ENCODE assay signal across 22 mouse cellular contexts in the genomic region with DNA sequence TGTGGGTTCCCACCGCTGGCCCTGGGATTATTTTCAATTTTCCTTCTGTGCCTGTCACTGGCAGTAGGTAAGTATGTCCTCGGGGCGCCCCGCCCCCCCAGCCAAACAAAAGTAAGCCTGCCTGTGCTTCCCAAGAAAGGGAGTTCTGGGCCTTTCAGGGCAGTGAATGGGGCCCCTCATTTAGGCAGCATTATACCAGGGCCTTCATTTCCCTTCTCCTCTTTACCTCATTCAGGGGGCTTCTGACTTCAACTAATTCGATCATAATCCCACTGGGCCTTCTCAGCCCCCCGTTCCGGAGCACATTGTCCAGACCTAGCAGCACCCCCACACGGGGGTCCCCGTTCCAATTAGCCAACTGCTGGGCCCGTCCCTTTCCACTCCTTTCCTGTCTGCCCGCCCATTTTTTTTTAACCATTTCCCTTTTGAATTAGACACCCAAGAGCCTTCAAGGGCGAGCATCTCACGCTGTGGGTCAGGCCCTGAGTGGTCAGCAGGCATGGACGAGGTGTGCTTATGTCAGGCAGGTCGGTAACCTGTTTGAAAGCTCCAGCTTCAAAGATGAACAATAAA.
DNase-seq lines count a peak whose midpoint lies in the region; ATAC-seq and TF ChIP-seq lines count a peak whose summit lies in the region.
"Had no signal": no experiment of that assay in that cellular context is flagged by ENCODE, and none has a peak within 500 bp of the region (broad histone marks: within the 10 kb centered on the region; RNA-seq: fewer than 3 reads in every experiment).

No protein-coding gene starts in this region.

- no peak for TF ChIP-seq CTCF in heart, adult 2 months (IDR thresholded peaks at IDR 0.05)

- H3K9ac ChIP-seq in heart, adult 2 months (ENCODE audit: low read depth, low read length): no peak overlapping the region
- H3K9ac ChIP-seq in midbrain, embryonic 11.5 days (ENCODE audit: low read length): no peak overlapping the region
- no peak overlapping the region for H3K9ac ChIP-seq in midbrain, embryonic 14.5 days (replicated peaks; ENCODE audit: low read length)
- H3K9ac ChIP-seq in forebrain, embryonic 15.5 days (replicated peaks): no peak overlapping the region
- H3K9ac ChIP-seq in stomach, embryonic 16.5 days (ENCODE audit: low read length): peak overlapping the region; percentile 24; the same call in 1 of the 2 replicates
- H3K9ac ChIP-seq: embryonic facial prominence, embryonic 15.5 days; heart, embryonic 12.5 days; liver, postnatal 0 days had no signal

- H3K36me3 ChIP-seq in heart, embryonic 10.5 days: no peaks in the 10 kb centered on the region
- H3K36me3 ChIP-seq in heart, adult 2 months (ENCODE audit: control insufficient read depth, insufficient read depth, low read length): no peaks in the 10 kb centered on the region
- H3K36me3 ChIP-seq in midbrain, embryonic 11.5 days (ENCODE audit: control insufficient read depth, insufficient read depth, low read length): no peaks in the 10 kb centered on the region
- no peaks in the 10 kb centered on the region for H3K36me3 ChIP-seq in midbrain, embryonic 14.5 days (ENCODE audit: control insufficient read depth, insufficient read depth, low read length)
- H3K36me3 ChIP-seq in forebrain, embryonic 15.5 days: no peaks in the 10 kb centered on the region
- H3K36me3 ChIP-seq in stomach, embryonic 16.5 days (ENCODE audit: control insufficient read depth, insufficient read depth, low read length): no peaks in the 10 kb centered on the region
- H3K36me3 ChIP-seq: embryonic facial prominence, embryonic 15.5 days; heart, embryonic 12.5 days had no signal

- TF ChIP-seq EP300 in heart, adult 2 months (IDR thresholded peaks at IDR 0.05; ENCODE audit: insufficient read depth, low read depth, low read length): no peak

- H3K27ac ChIP-seq in heart, embryonic 10.5 days: peak overlapping the region; percentile 37; the same call in 1 of the 2 replicates
- no peak overlapping the region for H3K27ac ChIP-seq in heart, adult 2 months
- H3K27ac ChIP-seq in midbrain, embryonic 11.5 days (ENCODE audit: low read depth, low read length): no peak overlapping the region
- no peak overlapping the region for H3K27ac ChIP-seq in midbrain, embryonic 14.5 days (replicated peaks; ENCODE audit: low read depth, low read length)
- H3K27ac ChIP-seq in forebrain, embryonic 15.5 days (replicated peaks): peak overlapping the region; percentile 67
- peak overlapping the region; percentile 69 for H3K27ac ChIP-seq in stomach, embryonic 16.5 days (ENCODE audit: low read length)
- H3K27ac ChIP-seq: embryonic facial prominence, embryonic 15.5 days had no signal

- H3K4me2 ChIP-seq in midbrain, embryonic 11.5 days: peak overlapping the region; percentile 7; the same call in 1 of the 2 replicates
- H3K4me2 ChIP-seq in midbrain, embryonic 14.5 days (ENCODE audit: low read length): no peak overlapping the region
- peak overlapping the region; percentile 5; the same call in 1 of the 2 replicates for H3K4me2 ChIP-seq in forebrain, embryonic 15.5 days (replicated peaks)
- H3K4me2 ChIP-seq in stomach, embryonic 16.5 days (ENCODE audit: low read depth, low read length): no peak overlapping the region
- H3K4me2 ChIP-seq: embryonic facial prominence, embryonic 15.5 days; heart, embryonic 12.5 days had no signal

- H3K4me1 ChIP-seq in heart, embryonic 10.5 days: peaks cover 86% of the 10 kb centered on the region
- H3K4me1 ChIP-seq in heart, adult 2 months (ENCODE audit: control insufficient read depth, insufficient read depth, low read length): no peaks in the 10 kb centered on the region
- H3K4me1 ChIP-seq in midbrain, embryonic 11.5 days (ENCODE audit: control insufficient read depth, insufficient read depth, low read length): peaks cover 34% of the 10 kb centered on the region
- H3K4me1 ChIP-seq in midbrain, embryonic 14.5 days (ENCODE audit: control insufficient read depth, insufficient read depth, low read length): peaks cover 32% of the 10 kb centered on the region
- peaks cover 46% of the 10 kb centered on the region for H3K4me1 ChIP-seq in forebrain, embryonic 15.5 days
- peaks cover 26% of the 10 kb centered on the region for H3K4me1 ChIP-seq in stomach, embryonic 16.5 days (ENCODE audit: control insufficient read depth, insufficient read depth, low read length)
- H3K4me1 ChIP-seq: megakaryocyte, embryonic 14.5 days had no signal

- 0 out of 2 replicates have a peak, but pooled peaks have one; percentile 14 for ATAC-seq in midbrain, embryonic 11.5 days (ENCODE audit: low FRiP score)
- no peak for ATAC-seq in midbrain, embryonic 14.5 days (ENCODE audit: low FRiP score, low TSS enrichment)
- ATAC-seq in forebrain, embryonic 15.5 days (replicated peaks): peak; percentile 53; the same call in 1 of the 2 replicates
- no peak for ATAC-seq in stomach, embryonic 16.5 days (ENCODE audit: insufficient read depth, low FRiP score)
- ATAC-seq: CD4-positive, CD25-positive, alpha-beta regulatory T cell, adult 4 months; liver, postnatal 0 days; Patski had no signal

- H3K4me3 ChIP-seq in heart, embryonic 10.5 days: no peak overlapping the region
- H3K4me3 ChIP-seq in heart, adult 2 months: no peak overlapping the region
- H3K4me3 ChIP-seq in midbrain, embryonic 11.5 days (ENCODE audit: low read depth, low read length): no peak overlapping the region
- no peak overlapping the region for H3K4me3 ChIP-seq in midbrain, embryonic 14.5 days (replicated peaks; ENCODE audit: low read depth, low read length)
- no peak overlapping the region for H3K4me3 ChIP-seq in forebrain, embryonic 15.5 days
- no peak overlapping the region for H3K4me3 ChIP-seq in stomach, embryonic 16.5 days (replicated peaks; ENCODE audit: low read length)
- H3K4me3 ChIP-seq: embryonic facial prominence, embryonic 15.5 days; heart, embryonic 12.5 days; megakaryocyte, embryonic 14.5 days had no signal

- DNase-seq in heart, embryonic 10.5 days (ENCODE audit: low spot score): no peak
- DNase-seq in heart, adult 2 months: no peak
- DNase-seq in midbrain, embryonic 11.5 days (ENCODE audit: low spot score, missing footprints): peak; percentile 91
- no peak for DNase-seq in midbrain, embryonic 14.5 days
- no peak for DNase-seq in lung, postnatal 25 days (ENCODE audit: low spot score)
- no peak for DNase-seq in kidney, adult 18-20 months
- DNase-seq: adrenal gland, adult 8-10 months; cerebellum, adult 11 months; cerebellum, postnatal 10 days; kidney, adult 9 months; kidney, postnatal 25 days; liver, postnatal 0 days; lung, postnatal 10 days; right cerebral cortex, postnatal 4 days; thymus, adult 18-20 months had no signal

- H3K79me2 ChIP-seq in heart, adult 2 months (replicated peaks; ENCODE audit: control insufficient read depth, insufficient read depth, low read length): no peaks in the 10 kb centered on the region

- intact Hi-C loops in heart, adult 2 months (cut with DNase I): no loop called here

- no peak for TF ChIP-seq POLR2A in heart, adult 2 months (IDR thresholded peaks at IDR 0.05; ENCODE audit: insufficient read depth, low read depth, low read length)

- 64% methylated on average over 15 of the region's 15 CpGs for WGBS in heart, embryonic 10.5 days
- 72% methylated on average over 15 of the region's 15 CpGs for WGBS in heart, adult 2 months
- WGBS in midbrain, embryonic 11.5 days: 24% methylated on average over 15 of the region's 15 CpGs
- WGBS in midbrain, embryonic 14.5 days: 18% methylated on average over 15 of the region's 15 CpGs
- WGBS in forebrain, embryonic 15.5 days: 4% methylated on average over 15 of the region's 15 CpGs
- WGBS in stomach, embryonic 16.5 days: 55% methylated on average over 15 of the region's 15 CpGs

- H3K27me3 ChIP-seq in heart, embryonic 10.5 days (ENCODE audit: insufficient read depth, poor library complexity, severe bottlenecking): peaks cover 44% of the 10 kb centered on the region
- H3K27me3 ChIP-seq in heart, adult 2 months (ENCODE audit: control insufficient read depth, insufficient read depth, low read length): no peaks in the 10 kb centered on the region
- H3K27me3 ChIP-seq in midbrain, embryonic 11.5 days (ENCODE audit: control insufficient read depth, insufficient read depth, low read length): peaks cover 56% of the 10 kb centered on the region
- peaks cover 18% of the 10 kb centered on the region; the same call in 1 of the 2 replicates for H3K27me3 ChIP-seq in midbrain, embryonic 14.5 days (ENCODE audit: control insufficient read depth, insufficient read depth, low read length)
- peaks cover 3% of the 10 kb centered on the region; the same call in 1 of the 2 replicates for H3K27me3 ChIP-seq in forebrain, embryonic 15.5 days
- no peaks in the 10 kb centered on the region for H3K27me3 ChIP-seq in stomach, embryonic 16.5 days (ENCODE audit: control insufficient read depth, insufficient read depth, low read length)
- H3K27me3 ChIP-seq: embryonic facial prominence, embryonic 15.5 days; Patski had no signal

- no peaks in the 10 kb centered on the region for H3K9me3 ChIP-seq in heart, embryonic 10.5 days
- no peaks in the 10 kb centered on the region for H3K9me3 ChIP-seq in midbrain, embryonic 11.5 days (ENCODE audit: control insufficient read depth, low read length)
- no peaks in the 10 kb centered on the region for H3K9me3 ChIP-seq in midbrain, embryonic 14.5 days (ENCODE audit: control insufficient read depth, low read length)
- H3K9me3 ChIP-seq in forebrain, embryonic 15.5 days: no peaks in the 10 kb centered on the region
- no peaks in the 10 kb centered on the region for H3K9me3 ChIP-seq in stomach, embryonic 16.5 days (replicated peaks; ENCODE audit: control insufficient read depth, low read length)
- H3K9me3 ChIP-seq: embryonic facial prominence, embryonic 15.5 days; heart, embryonic 12.5 days; megakaryocyte, embryonic 14.5 days had no signal

Comparison
In these comparisons a context has a peak if more than half of its experiments do, and no peak if none do; other contexts are left out.
1. H3K27ac ChIP-seq: peak in heart, embryonic 10.5 days (single experiment), forebrain, embryonic 15.5 days (single experiment) and stomach, embryonic 16.5 days (single experiment); none in heart, adult 2 months (single experiment), midbrain, embryonic 11.5 days (single experiment) and midbrain, embryonic 14.5 days (single experiment).
2. ATAC-seq: peak in midbrain, embryonic 11.5 days (single experiment) and forebrain, embryonic 15.5 days (single experiment); none in midbrain, embryonic 14.5 days (single experiment) and stomach, embryonic 16.5 days (single experiment).
3. H3K4me2 ChIP-seq: peak in midbrain, embryonic 11.5 days (single experiment) and forebrain, embryonic 15.5 days (single experiment); none in midbrain, embryonic 14.5 days (single experiment) and stomach, embryonic 16.5 days (single experiment).